Mouse (Mus musculus): ENCODE measurements around the gene Upk3bl. TPM values are rescaled to one million over a fixed set of nuclear protein-coding genes. Genes with fewer than 3 reads are reported as not detected.
A peak's percentile ranks its signal among the peaks of the same experiment; 100 is the strongest.

Upk3bl gene
- polyA plus RNA-seq (2016; fragmentation: Nextera tagmentation; extraction: Ambion mirVana) = 1.5 and 1.7 TPM in 2 replicates

GRCm38 (mm10) chr5:136054301-136055077 is at the start of gene Upk3bl:
TSS of gene Upk3bl (plus strand) at chr5:136054492.
- DNase-seq (ENCODE audit: extremely low spot score, low spot score) = no peak
- WGBS = 93% methylated on average over 11 of the region's 11 CpGs

GRCm38 (mm10) chr5:136004537-136004936 is 49.8 kb upstream of the Upk3bl start:
- peaks cover 44% of the 10 kb centered on the region for H3K36me3 ChIP-seq (replicated peaks)
- no peak overlapping the region for H3K4me3 ChIP-seq
- H3K4me1 ChIP-seq = peaks cover 17% of the 10 kb centered on the region
- DNase-seq (ENCODE audit: extremely low spot score, low spot score) = no peak
- H3K27ac ChIP-seq = no peak overlapping the region
- WGBS = 89% methylated on average over 4 of the region's 4 CpGs
- H3K27me3 ChIP-seq (ENCODE audit: poor library complexity, severe bottlenecking) = no peaks in the 10 kb centered on the region
- H3K9me3 ChIP-seq = peaks cover 3% of the 10 kb centered on the region; the same call in 1 of the 2 replicates

More at GRCm38 (mm10) chr5:136054301-136055077, at the start of gene Upk3bl:
- Histone ChIP-seq H3K4me3 (no peak within 1 kb of the TSS), H3K4me1 (peaks cover 38% of the 10 kb centered on the region), H3K36me3 (replicated peaks) (no peaks in the 10 kb centered on the region), H3K9me3 (0 out of 2 replicates have a peak, but pooled peaks cover 3% of the 10 kb centered on the region), H3K27ac (peak within 1 kb of the TSS; percentile 93; the same call in 1 of the 2 replicates), H3K27me3 (ENCODE audit: poor library complexity, severe bottlenecking) (peaks cover under 1% of the 10 kb centered on the region; the same call in 1 of the 2 replicates)

- 86% methylated on average over 7 of the region's 7 CpGs for WGBS
- Histone ChIP-seq H3K27me3 (ENCODE audit: poor library complexity, severe bottlenecking) (no peaks in the 10 kb centered on the region), H3K4me3 (no peak overlapping the region), H3K36me3 (replicated peaks) (peaks cover 43% of the 10 kb centered on the region), H3K9me3 (no peaks in the 10 kb centered on the region), H3K4me1 (peaks cover 9% of the 10 kb centered on the region), H3K27ac (no peak overlapping the region)
- DNase-seq (ENCODE audit: extremely low spot score, low spot score) = no peak
These were observed 46.5 kb upstream of the Upk3bl start for GRCm38 (mm10) chr5:136007745-136008144.

GRCm38 (mm10) chr5:136014877-136015276 is 39.4 kb upstream of the Upk3bl start:
- peaks cover 68% of the 10 kb centered on the region for H3K36me3 ChIP-seq (replicated peaks)

DNA sequence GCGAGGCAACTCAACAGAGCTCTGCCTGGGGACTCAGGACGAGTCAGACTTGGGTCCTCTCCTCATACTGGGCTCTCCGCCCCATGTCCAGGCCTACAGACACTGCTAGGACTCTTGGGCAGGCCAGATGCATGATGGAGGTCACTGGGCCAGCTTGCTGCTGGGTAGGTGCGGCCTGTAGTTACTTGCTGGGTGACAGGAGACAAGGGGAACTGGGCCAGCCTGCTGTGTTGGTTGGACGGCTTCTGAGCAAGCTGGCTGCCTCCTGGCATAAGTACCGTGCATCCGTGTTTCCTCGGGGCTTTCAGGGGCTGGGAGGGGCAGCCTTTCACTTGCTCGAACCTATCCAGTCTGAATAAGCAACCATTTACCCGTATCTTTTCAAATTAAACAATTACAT is 38.7 kb upstream of the Upk3bl start:
- Histone ChIP-seq H3K27me3 (ENCODE audit: poor library complexity, severe bottlenecking) (no peaks in the 10 kb centered on the region), H3K36me3 (replicated peaks) (peaks cover 68% of the 10 kb centered on the region), H3K4me3 (no peak overlapping the region), H3K4me1 (0 out of 2 replicates have a peak, but pooled peaks cover 2% of the 10 kb centered on the region), H3K27ac (no peak overlapping the region), H3K9me3 (no peaks in the 10 kb centered on the region)
- DNase-seq (ENCODE audit: extremely low spot score, low spot score) = no peak
- 87% methylated on average over 10 of the region's 10 CpGs for WGBS

More at GRCm38 (mm10) chr5:136014877-136015276, 39.4 kb upstream of the Upk3bl start:
- Histone ChIP-seq H3K4me1 (0 out of 2 replicates have a peak, but pooled peaks cover 2% of the 10 kb centered on the region), H3K4me3 (no peak overlapping the region), H3K9me3 (no peaks in the 10 kb centered on the region), H3K27me3 (ENCODE audit: poor library complexity, severe bottlenecking) (no peaks in the 10 kb centered on the region), H3K27ac (no peak overlapping the region)
- no peak for DNase-seq (ENCODE audit: extremely low spot score, low spot score)
- WGBS = 84% methylated on average over 10 of the region's 10 CpGs

DNA sequence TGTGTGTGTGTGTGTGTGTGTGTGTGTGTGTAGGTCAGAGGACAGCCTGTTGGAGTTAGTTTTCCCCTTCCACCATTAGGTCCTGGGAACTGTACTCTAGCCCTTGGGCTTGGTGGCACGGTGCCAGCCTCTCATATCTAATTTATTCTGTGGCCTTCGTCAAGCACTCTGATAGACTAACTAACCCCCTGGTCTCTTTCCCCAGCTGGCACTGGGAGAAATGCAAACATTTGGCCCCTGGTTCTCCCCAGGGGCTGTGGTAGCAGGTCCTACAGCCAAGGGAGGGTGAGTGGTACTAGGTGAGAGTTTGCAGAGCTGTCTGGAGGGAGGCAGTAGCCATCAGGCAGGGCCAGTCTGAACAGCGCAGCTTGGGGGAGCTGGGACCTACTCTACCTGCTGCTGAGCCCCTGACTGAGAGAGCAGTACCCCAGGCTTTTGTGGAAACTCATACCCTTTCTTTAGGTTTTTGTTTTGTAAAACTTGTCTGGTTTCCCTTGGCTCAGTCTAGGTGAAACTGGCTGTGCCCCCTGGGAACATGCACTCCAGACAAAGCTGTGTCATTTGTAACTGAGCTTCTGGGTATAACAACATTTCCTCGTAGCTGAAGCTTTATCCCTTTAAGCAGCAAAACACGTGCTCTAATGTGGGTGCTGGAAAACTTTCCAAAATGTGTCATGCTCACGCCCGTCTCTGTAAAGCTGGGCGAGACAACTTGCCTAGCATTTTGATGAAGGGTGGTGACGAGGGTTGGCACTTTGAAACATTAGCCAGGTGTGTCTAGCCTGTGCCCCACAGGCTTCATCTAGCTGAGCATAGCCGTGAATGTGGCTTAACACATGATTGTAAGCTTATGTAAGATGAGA is 38.0 kb upstream of the Upk3bl start:
- Histone ChIP-seq H3K4me1 (0 out of 2 replicates have a peak, but pooled peaks cover 2% of the 10 kb centered on the region), H3K27me3 (ENCODE audit: poor library complexity, severe bottlenecking) (no peaks in the 10 kb centered on the region), H3K9me3 (no peaks in the 10 kb centered on the region), H3K36me3 (replicated peaks) (peaks cover 65% of the 10 kb centered on the region), H3K27ac (no peak overlapping the region), H3K4me3 (no peak overlapping the region)
- no peak for DNase-seq (ENCODE audit: extremely low spot score, low spot score)
- 89% methylated on average over 10 of the region's 10 CpGs for WGBS

DNA sequence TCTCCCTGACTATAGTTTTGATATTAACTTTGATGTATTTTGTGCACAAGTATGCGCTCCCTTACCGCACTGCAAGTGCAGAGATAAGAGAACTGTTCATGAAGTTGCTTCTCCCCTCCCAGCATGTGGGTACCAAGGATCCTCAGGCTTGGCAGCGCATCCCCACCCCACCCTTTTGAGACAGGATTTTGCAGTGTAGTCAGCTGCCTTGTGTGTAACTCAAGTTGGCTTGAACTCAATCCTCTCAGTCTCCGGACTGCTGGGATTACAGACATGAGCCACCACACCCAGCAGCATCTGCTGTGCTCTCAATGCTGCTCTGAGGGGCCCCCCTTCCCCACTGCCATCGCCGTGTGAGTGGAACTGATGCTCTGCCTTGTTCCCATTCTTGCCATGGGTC is 37.0 kb upstream of the Upk3bl start:
- 92% methylated on average over 6 of the region's 6 CpGs for WGBS
- peaks cover 65% of the 10 kb centered on the region for H3K36me3 ChIP-seq (replicated peaks)

GRCm38 (mm10) chr5:136018726-136019125 is 35.6 kb upstream of the Upk3bl start:
- H3K36me3 ChIP-seq (replicated peaks) = peaks cover 52% of the 10 kb centered on the region
- H3K4me1 ChIP-seq = 0 out of 2 replicates have a peak, but pooled peaks cover 2% of the 10 kb centered on the region
- H3K9me3 ChIP-seq = no peaks in the 10 kb centered on the region
- no peak overlapping the region for H3K4me3 ChIP-seq
- WGBS = 90% methylated on average over 2 of the region's 2 CpGs
- no peak for DNase-seq (ENCODE audit: extremely low spot score, low spot score)
- H3K27me3 ChIP-seq (ENCODE audit: poor library complexity, severe bottlenecking) = no peaks in the 10 kb centered on the region
- H3K27ac ChIP-seq = no peak overlapping the region

More for the DNA sequence above, 37.0 kb upstream of the Upk3bl start:
- H3K4me3 ChIP-seq = no peak overlapping the region
- H3K9me3 ChIP-seq = no peaks in the 10 kb centered on the region
- no peaks in the 10 kb centered on the region for H3K27me3 ChIP-seq (ENCODE audit: poor library complexity, severe bottlenecking)
- H3K4me1 ChIP-seq = 0 out of 2 replicates have a peak, but pooled peaks cover 2% of the 10 kb centered on the region
- DNase-seq (ENCODE audit: extremely low spot score, low spot score) = no peak
- H3K27ac ChIP-seq = no peak overlapping the region

DNA sequence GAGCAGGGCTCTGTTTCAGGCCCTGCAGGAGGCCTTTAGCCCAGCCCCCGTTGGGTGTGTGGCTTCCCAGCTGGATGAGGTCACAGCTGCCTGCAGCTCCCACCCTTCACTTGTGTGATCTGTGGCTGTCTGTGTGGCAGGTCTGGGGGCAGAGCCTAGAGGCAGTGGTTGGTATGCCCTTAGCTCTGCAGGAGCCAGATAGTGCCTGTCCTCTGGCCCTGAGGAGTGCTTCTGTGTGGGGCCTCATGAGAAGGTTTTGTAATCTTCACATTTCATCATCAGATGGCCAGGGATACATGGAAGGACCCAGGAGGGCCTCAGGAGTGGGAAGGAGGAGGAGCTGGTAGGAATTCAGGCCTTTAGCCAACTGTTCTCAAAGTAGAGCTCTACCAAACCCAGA is 34.4 kb upstream of the Upk3bl start:
- H3K4me1 ChIP-seq = 0 out of 2 replicates have a peak, but pooled peaks cover 2% of the 10 kb centered on the region
- no peak overlapping the region for H3K27ac ChIP-seq
- H3K36me3 ChIP-seq (replicated peaks) = peaks cover 44% of the 10 kb centered on the region
- DNase-seq (ENCODE audit: extremely low spot score, low spot score) = no peak
- H3K9me3 ChIP-seq = no peaks in the 10 kb centered on the region
- no peaks in the 10 kb centered on the region for H3K27me3 ChIP-seq (ENCODE audit: poor library complexity, severe bottlenecking)
- 52% methylated on average over 1 of the region's 1 CpGs for WGBS
- no peak overlapping the region for H3K4me3 ChIP-seq

DNA sequence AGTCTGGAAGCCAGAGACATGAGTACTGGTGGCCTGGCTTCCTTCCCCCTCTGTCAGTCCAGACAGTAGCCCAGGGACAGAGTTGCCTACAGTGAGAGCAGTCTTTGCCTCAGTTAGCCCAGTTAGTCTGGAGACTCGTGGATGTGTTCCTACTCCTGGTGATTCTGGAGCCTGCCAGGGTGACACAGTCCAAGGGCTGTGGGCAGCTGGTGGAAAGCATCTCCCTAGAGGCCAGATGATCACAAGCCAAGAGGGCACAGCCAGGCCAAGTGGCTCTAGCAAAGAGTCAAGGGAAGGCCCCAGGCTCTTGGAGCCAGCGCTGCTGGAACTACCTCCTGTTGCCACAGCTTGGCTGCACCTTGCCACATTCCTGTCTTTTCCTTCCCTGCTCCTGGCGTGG is 28.6 kb upstream of the Upk3bl start:
- 82% methylated on average over 3 of the region's 3 CpGs for WGBS
- Histone ChIP-seq H3K4me3 (no peak overlapping the region), H3K9me3 (no peaks in the 10 kb centered on the region), H3K4me1 (0 out of 2 replicates have a peak, but pooled peaks cover 3% of the 10 kb centered on the region), H3K27ac (no peak overlapping the region), H3K27me3 (ENCODE audit: poor library complexity, severe bottlenecking) (no peaks in the 10 kb centered on the region), H3K36me3 (replicated peaks) (peaks cover 67% of the 10 kb centered on the region)
- DNase-seq (ENCODE audit: extremely low spot score, low spot score) = no peak

DNA sequence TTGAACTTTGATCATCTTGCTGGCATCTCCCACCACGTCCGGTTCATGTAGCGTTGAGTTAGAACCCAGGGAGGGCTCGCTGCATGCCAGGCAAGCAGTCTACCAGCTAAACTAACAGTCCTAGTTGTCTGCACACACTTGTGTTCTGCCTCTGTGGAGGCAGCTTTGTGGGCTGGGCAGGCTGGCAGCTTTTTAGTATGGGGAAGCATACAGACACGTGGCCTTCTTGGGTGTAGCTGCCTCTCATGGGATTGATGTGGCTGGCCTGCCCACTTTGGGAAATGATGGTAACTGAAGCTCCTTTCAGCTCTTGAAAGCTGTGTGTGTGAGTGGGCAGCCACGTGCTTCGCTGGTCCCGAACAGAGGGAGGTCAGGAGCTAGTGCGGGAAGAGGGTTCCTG is 27.4 kb upstream of the Upk3bl start:
- Histone ChIP-seq H3K27me3 (ENCODE audit: poor library complexity, severe bottlenecking) (no peaks in the 10 kb centered on the region), H3K4me3 (no peak overlapping the region), H3K4me1 (0 out of 2 replicates have a peak, but pooled peaks cover 3% of the 10 kb centered on the region), H3K27ac (no peak overlapping the region), H3K9me3 (no peaks in the 10 kb centered on the region), H3K36me3 (replicated peaks) (peaks cover 70% of the 10 kb centered on the region)
- DNase-seq (ENCODE audit: extremely low spot score, low spot score) = no peak
- 87% methylated on average over 9 of the region's 9 CpGs for WGBS

GRCm38 (mm10) chr5:136027612-136028311 is 26.5 kb upstream of the Upk3bl start:
- Histone ChIP-seq H3K4me3 (no peak overlapping the region), H3K27me3 (ENCODE audit: poor library complexity, severe bottlenecking) (no peaks in the 10 kb centered on the region), H3K4me1 (0 out of 2 replicates have a peak, but pooled peaks cover 3% of the 10 kb centered on the region), H3K9me3 (no peaks in the 10 kb centered on the region), H3K36me3 (replicated peaks) (peaks cover 74% of the 10 kb centered on the region), H3K27ac (peak overlapping the region; percentile 33; the same call in 1 of the 2 replicates)
- 85% methylated on average over 11 of the region's 11 CpGs for WGBS
- no peak for DNase-seq (ENCODE audit: extremely low spot score, low spot score)

Data from forebrain, embryonic 10.5 days (tissue).